Mouse (Mus musculus) hindbrain, embryonic 14.5 days (tissue): ENCODE data around the gene Ropn1l. TPM values are rescaled to one million over a fixed set of nuclear protein-coding genes. Genes with fewer than 3 reads are reported as not detected.

Source experiments
- ATAC-seq: fragments of 200-750 bp; cut with Nextera tagmentation; 2 replicates; pipeline ENCODE4 v1.8.0; 2017; ENCODE audit warnings: moderate number of reproducible peaks, mild to moderate bottlenecking, moderate TSS enrichment, moderate library complexity; ENCODE audit not compliant: low FRiP score
- DNase-seq: peaks from one replicate; pipeline ENCODE4 v3.0.0-alpha.2; 2015; ENCODE audit warnings: low spot score
- H3K27ac ChIP-seq: fragments of 300-500 bp; sonication (generic); 2 replicates; pipeline ENCODE4 v1.5.1; 2014; ENCODE audit warnings: mild to moderate bottlenecking, moderate library complexity
- H3K27me3 ChIP-seq: fragments of 300-500 bp; sonication (generic); 2 replicates; pipeline ENCODE4 v1.6.1; 2014; ENCODE audit warnings: mild to moderate bottlenecking, low read length, mixed read lengths; ENCODE audit not compliant: control insufficient read depth, insufficient read depth
- H3K36me3 ChIP-seq: fragments of 300-500 bp; sonication (generic); replicated peaks from 2 replicates; pipeline ENCODE4 v1.6.1; 2014; ENCODE audit not compliant: control insufficient read depth, insufficient read depth
- H3K4me1 ChIP-seq: fragments of 300-500 bp; sonication (generic); replicated peaks from 2 replicates; pipeline ENCODE4 v1.6.1; 2014; ENCODE audit warnings: antibody characterized with exemption, low read length, mixed read lengths; ENCODE audit not compliant: control insufficient read depth, insufficient read depth
- H3K4me2 ChIP-seq: fragments of 300-500 bp; sonication (generic); replicated peaks from 2 replicates; pipeline ENCODE4 v1.6.1; 2014; ENCODE audit warnings: mild to moderate bottlenecking, moderate library complexity
- H3K4me3 ChIP-seq: fragments of 300-500 bp; sonication (generic); replicated peaks from 2 replicates; pipeline ENCODE4 v1.5.1; 2014; ENCODE audit warnings: mild to moderate bottlenecking, low read length
- H3K9ac ChIP-seq: fragments of 300-500 bp; sonication (generic); 2 replicates; pipeline ENCODE4 v1.6.1; 2014
- H3K9me3 ChIP-seq: fragments of 300-500 bp; sonication (generic); 2 replicates; pipeline ENCODE4 v1.6.1; 2016; ENCODE audit warnings: low read length; ENCODE audit not compliant: control insufficient read depth
- WGBS: fragments of 180-500 bp; shearing (Covaris S2); extraction: QIAGEN DNeasy Blood & Tissue Kit; methylation state at CpG from one replicate; pipeline ENCODE4 v1.1.7; 2014; 5-methylcytosine and 5-hydroxymethylcytosine counted together
- polyA plus RNA-seq: library from polyadenylated mRNA; unstranded; fragments of >200 nt; fragmentation: Nextera tagmentation; extraction: Ambion mirVana; gene quantifications from 2 replicates; pipeline ENCODE4 v1.2.1, GENCODE M21; 2014

Gene Ropn1l
- polyA plus RNA-seq, 1 experiment from 2014 or later: 2.8 TPM

- WGBS: 88% methylated on average over 4 of the region's 4 CpGs
- no peak overlapping the region for H3K9ac ChIP-seq
These were observed 61.4 kb downstream of the Ropn1l start for GRCm38 (mm10) chr15:31392135-31392534.

More at GRCm38 (mm10) chr15:31392135-31392534, 61.4 kb downstream of the Ropn1l start:
- Histone ChIP-seq H3K27me3 (no peaks in the 10 kb centered on the region), H3K27ac (no peak overlapping the region), H3K4me3 (no peak overlapping the region), H3K4me1 (no peaks in the 10 kb centered on the region), H3K9me3 (peaks cover 5% of the 10 kb centered on the region; the same call in 1 of the 2 replicates), H3K4me2 (no peak overlapping the region), H3K36me3 (no peaks in the 10 kb centered on the region)
- ATAC-seq: no peak
- DNase-seq: no peak

Other genes starting within 250 kb of the Ropn1l start
- 25.4 and 36.2 TPM in 2 replicates for gene Dap, start 229.4 kb downstream of the Ropn1l start, polyA plus RNA-seq
- 0.65 and 1.3 TPM in 2 replicates for gene Ankrd33b, start 86.0 kb downstream of the Ropn1l start, polyA plus RNA-seq
- gene March6, start 77.3 kb upstream of the Ropn1l start, polyA plus RNA-seq: 102 and 116 TPM in 2 replicates
- gene Cmbl, start 111.7 kb upstream of the Ropn1l start, polyA plus RNA-seq: 8.8 and 9.1 TPM in 2 replicates
- gene Cct5, start 148.1 kb upstream of the Ropn1l start, polyA plus RNA-seq: 521 and 542 TPM in 2 replicates
- 10.5 and 12.1 TPM in 2 replicates for gene Fam173b, start 148.1 kb upstream of the Ropn1l start, polyA plus RNA-seq